18 mouse cellular contexts compared by ENCODE assay signal in the genomic region with DNA sequence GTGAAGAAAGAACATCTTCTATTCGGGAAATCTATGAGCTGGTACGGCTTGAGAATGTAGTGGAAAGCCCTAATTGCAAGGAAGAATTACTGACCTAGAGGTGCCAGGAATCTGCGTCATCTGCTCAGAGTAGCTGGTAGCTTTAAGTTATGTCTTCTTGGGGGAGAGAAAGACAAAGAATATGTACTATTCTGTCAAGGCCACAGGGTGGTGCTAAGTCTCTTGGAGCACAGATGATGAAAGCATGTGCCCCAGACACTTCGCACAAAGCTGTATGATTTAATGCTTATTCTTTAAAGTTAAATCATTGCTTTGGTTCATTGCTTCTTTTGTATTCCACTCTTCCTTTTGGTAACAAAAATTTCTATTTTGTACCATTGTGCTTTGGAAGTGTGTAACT. TPM values are rescaled to one million over a fixed set of nuclear protein-coding genes. Genes with fewer than 3 reads are reported as not detected.
DNase-seq lines count a peak whose midpoint lies in the region; TF ChIP-seq lines count a peak whose summit lies in the region.
"Had no signal": no experiment of that assay in that cellular context is flagged by ENCODE, and none has a peak within 500 bp of the region (broad histone marks: within the 10 kb centered on the region; RNA-seq: fewer than 3 reads in every experiment).

No protein-coding gene starts in this region.

- no peak overlapping the region for H3K4me3 ChIP-seq in layer of hippocampus, adult 2 months
- H3K4me3 ChIP-seq: embryonic facial prominence, embryonic 13.5 days; forebrain, embryonic 15.5 days; lung, embryonic 15.5 days had no signal

- peak; percentile 51 for TF ChIP-seq CTCF in layer of hippocampus, adult 2 months (conservative IDR thresholded peaks at IDR 0.05)

- H3K27ac ChIP-seq in layer of hippocampus, adult 2 months = no peak overlapping the region
- H3K27ac ChIP-seq: embryonic facial prominence, embryonic 13.5 days; forebrain, embryonic 15.5 days; lung, embryonic 15.5 days had no signal

- peak; percentile 21 for DNase-seq in embryo, embryonic 10 days (ENCODE audit: low spot score)
- DNase-seq in embryo, embryonic 9.5 days (ENCODE audit: extremely low spot score) = no peak
- DNase-seq in layer of hippocampus, adult 2 months (ENCODE audit: low spot score in 2 of 2) = no peak
- no peak for DNase-seq in layer of hippocampus, postnatal 14 days (ENCODE audit: low spot score in 2 of 2)
- DNase-seq in CD4-positive helper T cell, adult 2 months (ENCODE audit: low read depth, low spot score) = peak; percentile 5
- peak; percentile 12 for DNase-seq in embryo, embryonic 10.5 days (ENCODE audit: low spot score)
- no peak for DNase-seq in cerebellum, postnatal 4 days (ENCODE audit: low spot score in 2 of 2)
- DNase-seq in adrenal gland, postnatal 25 days = no peak
- DNase-seq: adrenal gland, postnatal 10 days; cerebellum, adult 11 months; gastrocnemius, postnatal 36 days; kidney, adult 11 months; layer of hippocampus, adult 9-11 months; right cerebral cortex, postnatal 4 days had no signal

RNA-seq across cellular contexts. Expression of gene Gm2663, which starts 15.8 kb away (rescaled TPM):
- not detected for total RNA-seq in layer of hippocampus, adult 2 months (2021)
- total RNA-seq in layer of hippocampus, postnatal 14 days (2021) = not detected
- total RNA-seq in adrenal gland, postnatal 25 days (2021) = not detected in 2 replicates
- total RNA-seq: adrenal gland, postnatal 10 days; gastrocnemius, postnatal 36 days; neutrophil, adult 5-6 weeks had no signal

RNA-seq across cellular contexts. Expression of gene 2210010C04Rik, which starts 20.2 kb away (rescaled TPM):
- not detected for total RNA-seq in layer of hippocampus, adult 2 months (2021)
- total RNA-seq in layer of hippocampus, postnatal 14 days (2021) = not detected
- total RNA-seq in adrenal gland, postnatal 25 days (2021) = not detected in 2 replicates
- total RNA-seq: adrenal gland, postnatal 10 days; gastrocnemius, postnatal 36 days; neutrophil, adult 5-6 weeks had no signal

RNA-seq across cellular contexts. Expression of gene 1810009J06Rik, which starts 50.5 kb away (rescaled TPM):
- total RNA-seq in layer of hippocampus, adult 2 months (2021) = not detected
- total RNA-seq in layer of hippocampus, postnatal 14 days (2021) = not detected
- total RNA-seq in adrenal gland, postnatal 25 days (2021) = not detected in 2 replicates
- total RNA-seq: adrenal gland, postnatal 10 days; gastrocnemius, postnatal 36 days; neutrophil, adult 5-6 weeks had no signal

Comparison
In these comparisons a context has a peak if more than half of its experiments do, and no peak if none do; other contexts are left out.
1. DNase-seq: peak in embryo, embryonic 10 days (single experiment), CD4-positive helper T cell, adult 2 months (single experiment) and embryo, embryonic 10.5 days (single experiment); none in embryo, embryonic 9.5 days (single experiment), layer of hippocampus, adult 2 months (0 of 2), layer of hippocampus, postnatal 14 days (0 of 2), cerebellum, postnatal 4 days (0 of 2) and adrenal gland, postnatal 25 days (single experiment).